Mouse (Mus musculus) midbrain, embryonic 16.5 days (tissue): ENCODE results near the gene Slc6a5. TPM values are rescaled to one million over a fixed set of nuclear protein-coding genes. Genes with fewer than 3 reads are reported as not detected.

Source experiments
- ATAC-seq: fragments of 200-750 bp; cut with Nextera tagmentation; 2 replicates; pipeline ENCODE4 v1.8.0; 2017; ENCODE audit warnings: moderate TSS enrichment
- H3K27ac ChIP-seq: fragments of 300-500 bp; sonication (generic); 2 replicates; pipeline ENCODE4 v1.5.1; 2014; ENCODE audit warnings: mild to moderate bottlenecking, low read length, mixed read lengths
- H3K27me3 ChIP-seq: fragments of 300-500 bp; sonication (generic); 2 replicates; pipeline ENCODE4 v1.6.1; 2014; ENCODE audit warnings: low read depth, low read length, mixed read lengths; ENCODE audit not compliant: control insufficient read depth, insufficient read depth
- H3K36me3 ChIP-seq: fragments of 300-500 bp; sonication (generic); 2 replicates; pipeline ENCODE4 v1.6.1; 2014; ENCODE audit warnings: mild to moderate bottlenecking, low read length, moderate library complexity, mixed read lengths; ENCODE audit not compliant: control insufficient read depth, insufficient read depth
- H3K4me1 ChIP-seq: fragments of 300-500 bp; sonication (generic); 2 replicates; pipeline ENCODE4 v1.6.1; 2014; ENCODE audit warnings: mild to moderate bottlenecking, low read length, mixed read lengths; ENCODE audit not compliant: control insufficient read depth, insufficient read depth
- H3K4me2 ChIP-seq: fragments of 300-500 bp; sonication (generic); 2 replicates; pipeline ENCODE4 v1.6.1; 2014; ENCODE audit warnings: mild to moderate bottlenecking, low read length, mixed read lengths
- H3K4me3 ChIP-seq: fragments of 300-500 bp; sonication (generic); 2 replicates; pipeline ENCODE4 v1.5.1; 2014; ENCODE audit warnings: low read depth, mild to moderate bottlenecking, low read length, moderate library complexity, mixed read lengths
- H3K9ac ChIP-seq: fragments of 300-500 bp; sonication (generic); 2 replicates; pipeline ENCODE4 v1.6.1; 2014; ENCODE audit warnings: low read depth, low read length, mixed read lengths
- H3K9me3 ChIP-seq: fragments of 300-500 bp; sonication (generic); replicated peaks from 2 replicates; pipeline ENCODE4 v1.6.1; 2014; ENCODE audit warnings: mild to moderate bottlenecking, low read length, mixed read lengths; ENCODE audit not compliant: control insufficient read depth, poor library complexity, severe bottlenecking
- WGBS: fragments of 180-500 bp; shearing (Covaris S2); extraction: QIAGEN DNeasy Blood & Tissue Kit; methylation state at CpG from one replicate; pipeline ENCODE4 v1.1.7; 2014; 5-methylcytosine and 5-hydroxymethylcytosine counted together
- polyA plus RNA-seq: library from polyadenylated mRNA; unstranded; fragments of >200 nt; fragmentation: Nextera tagmentation; extraction: Ambion mirVana; gene quantifications from 2 replicates; pipeline ENCODE4 v1.2.1, GENCODE M21; 2015

The Slc6a5 gene
- 0.40 and 0.45 TPM in 2 replicates for polyA plus RNA-seq

DNA sequence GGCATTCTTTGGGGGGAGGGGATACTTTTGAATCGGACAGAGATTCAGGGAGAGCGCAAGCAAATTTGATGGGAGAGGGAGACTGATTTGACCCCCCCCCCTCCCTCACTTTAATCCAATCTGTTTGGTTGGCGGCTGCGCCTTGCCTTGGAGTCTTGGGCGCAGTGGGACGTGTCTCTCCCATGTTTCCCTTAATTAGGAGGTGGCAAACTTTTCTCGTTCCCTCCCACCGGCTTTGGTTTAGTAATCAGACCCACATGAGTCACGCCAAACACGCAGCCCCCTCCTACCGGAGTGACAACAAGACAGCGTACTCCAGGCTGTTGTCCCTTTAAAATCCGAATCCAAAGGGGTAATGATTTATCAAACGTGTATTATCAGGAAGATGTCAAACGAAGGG lies at the start of gene Slc6a5:
TSS of gene Slc6a5 (plus strand) at position 297 of the 400 bp plus-strand sequence.
- H3K9ac ChIP-seq = no peak within 1 kb of the TSS
- H3K27ac ChIP-seq = no peak within 1 kb of the TSS
- no peak for ATAC-seq
- no peak within 1 kb of the TSS for H3K4me3 ChIP-seq
- no peaks in the 10 kb centered on the region for H3K36me3 ChIP-seq
- no peaks in the 10 kb centered on the region for H3K9me3 ChIP-seq
- H3K4me1 ChIP-seq = peaks cover 8% of the 10 kb centered on the region; the same call in 1 of the 2 replicates
- H3K27me3 ChIP-seq = peaks cover 47% of the 10 kb centered on the region
- WGBS = under 1% methylated on average over 15 of the region's 15 CpGs
- H3K4me2 ChIP-seq = no peak within 1 kb of the TSS

DNA sequence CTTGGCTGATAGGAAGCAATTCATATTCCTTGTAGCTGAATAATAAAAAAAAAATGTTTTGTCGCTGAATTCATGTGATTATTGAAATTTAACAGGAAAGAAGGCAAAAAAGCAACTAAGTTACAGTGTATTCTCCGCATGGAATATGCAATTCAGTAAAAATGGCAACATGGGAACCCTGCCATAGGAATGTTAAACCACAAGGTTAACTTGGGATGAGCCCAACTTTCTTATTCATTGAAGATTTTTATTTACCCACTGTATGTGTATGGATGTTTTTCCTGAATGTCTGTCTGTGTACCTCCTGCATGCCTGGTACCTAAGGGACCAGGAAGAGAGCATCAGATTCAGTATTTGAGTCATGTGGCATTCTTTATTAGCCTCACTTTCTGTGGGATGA lies 48.8 kb upstream of the Slc6a5 start:
- 91% methylated on average over 2 of the region's 2 CpGs for WGBS

DNA sequence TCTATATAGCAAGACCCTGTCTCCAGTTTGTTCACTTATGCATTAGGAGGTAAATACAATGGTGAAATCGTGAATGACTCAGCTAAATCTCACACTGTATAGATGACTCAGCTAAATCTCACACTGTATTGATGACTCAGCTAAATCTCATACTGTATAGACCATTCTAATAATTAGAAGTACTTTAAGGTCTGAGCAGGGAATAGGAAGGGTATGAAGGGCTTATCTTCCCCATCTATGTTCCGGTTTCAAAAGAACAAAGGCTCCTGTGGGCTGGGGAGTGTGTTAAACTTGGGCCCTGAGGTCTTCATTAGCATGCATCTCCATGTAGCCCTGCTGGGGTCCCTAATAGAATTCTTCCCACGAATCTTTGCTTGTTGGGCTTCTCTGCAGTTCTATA lies 46.2 kb upstream of the Slc6a5 start:
- no peaks in the 10 kb centered on the region for H3K4me1 ChIP-seq
- H3K36me3 ChIP-seq = no peaks in the 10 kb centered on the region
- H3K9ac ChIP-seq = no peak overlapping the region
- ATAC-seq = peak; percentile 43
- no peak overlapping the region for H3K4me3 ChIP-seq
- 44% methylated on average over 3 of the region's 3 CpGs for WGBS
- H3K9me3 ChIP-seq = no peaks in the 10 kb centered on the region
- no peaks in the 10 kb centered on the region for H3K27me3 ChIP-seq
- H3K4me2 ChIP-seq = no peak overlapping the region
- H3K27ac ChIP-seq = no peak overlapping the region

More for the DNA sequence above, 48.8 kb upstream of the Slc6a5 start:
- Histone ChIP-seq H3K4me2 (no peak overlapping the region), H3K9me3 (no peaks in the 10 kb centered on the region), H3K4me1 (no peaks in the 10 kb centered on the region), H3K36me3 (0 out of 2 replicates have a peak, but pooled peaks cover 3% of the 10 kb centered on the region), H3K27ac (no peak overlapping the region), H3K4me3 (no peak overlapping the region), H3K27me3 (no peaks in the 10 kb centered on the region), H3K9ac (no peak overlapping the region)
- no peak for ATAC-seq

DNA sequence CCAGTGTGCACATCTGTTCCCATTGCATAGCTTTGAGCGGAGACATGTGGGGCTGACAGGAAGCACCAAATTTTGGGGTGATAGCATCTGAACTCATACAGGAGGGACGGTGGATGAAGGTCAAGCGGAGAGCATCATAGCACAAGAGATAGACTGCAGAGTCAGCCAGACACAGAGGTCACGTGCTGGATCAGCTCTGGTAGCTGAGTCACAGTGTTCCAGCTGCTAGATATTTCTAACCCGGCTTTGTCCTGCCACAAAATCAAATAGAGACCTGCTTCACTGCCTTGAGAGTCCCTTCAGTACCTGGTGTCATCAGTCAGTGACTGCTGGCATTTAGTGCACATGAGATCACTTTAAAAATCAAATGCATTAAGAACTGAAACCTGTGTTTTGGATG lies 40.3 kb upstream of the Slc6a5 start:
- H3K36me3 ChIP-seq = no peaks in the 10 kb centered on the region
- WGBS = 81% methylated on average over 5 of the region's 5 CpGs
- H3K27ac ChIP-seq = no peak overlapping the region
- H3K9ac ChIP-seq = no peak overlapping the region
- H3K27me3 ChIP-seq = no peaks in the 10 kb centered on the region
- no peak for ATAC-seq
- H3K4me2 ChIP-seq = no peak overlapping the region
- no peaks in the 10 kb centered on the region for H3K9me3 ChIP-seq
- no peaks in the 10 kb centered on the region; the same call in 1 of the 2 replicates for H3K4me1 ChIP-seq
- no peak overlapping the region for H3K4me3 ChIP-seq

DNA sequence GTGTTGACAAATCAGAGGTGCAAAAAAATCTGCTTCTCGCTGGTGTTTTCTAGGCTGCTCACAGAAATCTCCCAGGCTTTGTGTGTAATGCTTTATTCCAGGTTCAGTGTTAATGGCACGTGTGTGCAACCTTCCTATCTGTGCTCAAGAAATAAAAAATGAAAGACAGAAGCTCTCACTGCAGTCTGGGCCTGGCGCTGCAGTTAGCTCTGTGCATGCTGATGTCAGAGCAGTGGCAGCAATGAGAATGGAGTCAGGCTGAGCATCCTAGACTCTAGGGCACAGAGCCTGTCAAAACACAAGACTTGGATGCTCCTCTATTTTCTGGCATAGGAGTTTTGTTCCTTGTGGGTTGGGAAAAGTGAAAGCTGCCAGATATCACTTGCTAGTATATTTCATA lies 39.7 kb upstream of the Slc6a5 start:
- WGBS = 54% methylated on average over 3 of the region's 3 CpGs
- peak overlapping the region; percentile 72 for H3K27ac ChIP-seq
- ATAC-seq = peak; percentile 78
- no peaks in the 10 kb centered on the region for H3K27me3 ChIP-seq
- no peak overlapping the region for H3K9ac ChIP-seq
- no peak overlapping the region for H3K4me2 ChIP-seq
- H3K4me1 ChIP-seq = no peaks in the 10 kb centered on the region; the same call in 1 of the 2 replicates
- no peaks in the 10 kb centered on the region for H3K36me3 ChIP-seq
- H3K9me3 ChIP-seq = no peaks in the 10 kb centered on the region
- H3K4me3 ChIP-seq = no peak overlapping the region

DNA sequence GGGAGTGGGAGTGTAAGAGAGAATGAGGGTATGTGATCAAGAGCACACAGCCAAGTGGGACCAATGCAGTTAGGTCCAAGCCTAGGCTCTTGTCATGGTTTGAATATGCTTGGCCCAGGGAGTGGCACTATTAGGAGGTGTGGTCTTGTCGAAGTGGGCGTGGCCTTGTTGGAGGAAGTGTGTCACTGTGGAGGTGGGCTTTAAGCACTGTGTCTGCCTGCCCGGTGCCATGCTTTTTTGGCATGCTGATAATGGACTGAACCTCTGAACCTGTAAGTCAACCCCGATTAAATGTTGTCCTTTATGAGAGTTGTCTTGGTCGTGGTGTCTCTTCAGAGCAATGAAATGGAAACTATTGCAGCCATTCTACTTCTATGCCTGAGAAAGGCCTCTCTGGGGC lies 32.6 kb upstream of the Slc6a5 start:
- Histone ChIP-seq H3K9ac (no peak overlapping the region), H3K9me3 (no peaks in the 10 kb centered on the region), H3K4me1 (peaks cover 13% of the 10 kb centered on the region; the same call in 1 of the 2 replicates), H3K27ac (no peak overlapping the region), H3K4me3 (no peak overlapping the region), H3K36me3 (no peaks in the 10 kb centered on the region), H3K27me3 (no peaks in the 10 kb centered on the region), H3K4me2 (no peak overlapping the region)
- WGBS = 87% methylated on average over 5 of the region's 5 CpGs
- ATAC-seq = no peak

DNA sequence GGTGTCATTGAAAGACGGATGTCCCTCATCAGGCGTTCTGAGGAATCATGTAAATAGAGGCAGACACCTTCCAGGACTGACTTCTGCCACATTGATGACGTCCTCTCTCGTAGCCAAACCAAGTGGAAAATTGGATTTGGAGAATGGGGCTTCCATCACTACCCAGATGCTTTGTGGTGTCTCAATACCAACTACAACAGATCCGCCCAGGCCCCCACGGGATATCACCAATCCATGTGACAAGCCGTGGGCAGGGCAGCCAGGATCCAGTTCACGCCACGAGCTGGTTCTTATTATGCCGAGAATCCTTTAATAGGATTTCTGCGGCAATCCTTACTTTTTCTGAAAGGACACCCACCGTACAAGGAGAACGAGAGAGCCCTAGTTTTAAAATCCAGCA lies 30.9 kb upstream of the Slc6a5 start:
- H3K9ac ChIP-seq = peak overlapping the region; percentile 28; the same call in 1 of the 2 replicates
- peaks cover 21% of the 10 kb centered on the region; the same call in 1 of the 2 replicates for H3K4me1 ChIP-seq
- WGBS = 16% methylated on average over 13 of the region's 13 CpGs
- peak overlapping the region; percentile 40 for H3K4me2 ChIP-seq
- H3K9me3 ChIP-seq = no peaks in the 10 kb centered on the region
- H3K27ac ChIP-seq = no peak overlapping the region
- H3K36me3 ChIP-seq = no peaks in the 10 kb centered on the region
- H3K4me3 ChIP-seq = no peak overlapping the region
- ATAC-seq = no peak
- no peaks in the 10 kb centered on the region for H3K27me3 ChIP-seq

DNA sequence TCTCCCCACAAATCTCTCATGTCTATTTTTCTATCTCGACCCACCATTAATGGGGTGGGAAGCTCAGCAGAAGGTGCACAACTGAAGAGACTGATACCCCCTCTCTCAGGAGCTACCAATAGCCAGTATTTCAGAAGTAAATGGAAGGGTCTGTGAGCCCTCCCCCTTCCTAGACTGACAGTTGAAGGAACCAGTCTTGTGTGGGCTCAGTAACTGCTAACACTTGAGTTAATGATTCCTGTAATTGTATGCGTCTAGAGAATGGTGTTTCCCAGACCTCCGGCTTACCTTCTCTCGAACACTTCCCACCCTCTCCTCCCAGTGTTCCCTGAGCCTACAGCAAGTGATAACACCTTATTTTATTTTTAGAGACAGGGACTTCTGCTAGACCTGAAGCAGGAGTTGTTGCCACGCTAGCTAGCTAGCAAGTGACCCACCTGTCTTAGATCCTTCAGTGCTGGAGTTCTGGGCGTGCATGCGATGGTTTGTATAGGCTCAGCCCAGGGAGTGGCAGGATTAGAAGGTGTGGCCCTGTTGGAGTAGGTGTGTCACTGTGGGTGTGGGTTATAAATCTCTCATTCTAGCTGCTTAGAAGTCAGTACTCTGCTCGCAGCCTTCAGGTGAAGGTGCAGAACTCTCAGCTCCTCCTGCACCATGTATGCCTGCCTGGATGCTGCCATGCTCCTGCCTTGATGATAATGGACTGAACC lies 29.8 kb upstream of the Slc6a5 start:
- H3K4me2 ChIP-seq = no peak overlapping the region
- no peak overlapping the region for H3K9ac ChIP-seq
- H3K9me3 ChIP-seq = no peaks in the 10 kb centered on the region
- H3K36me3 ChIP-seq = no peaks in the 10 kb centered on the region
- 86% methylated on average over 8 of the region's 8 CpGs for WGBS
- peaks cover 21% of the 10 kb centered on the region; the same call in 1 of the 2 replicates for H3K4me1 ChIP-seq
- H3K27ac ChIP-seq = no peak overlapping the region
- H3K27me3 ChIP-seq = no peaks in the 10 kb centered on the region
- no peak overlapping the region for H3K4me3 ChIP-seq
- no peak for ATAC-seq

DNA sequence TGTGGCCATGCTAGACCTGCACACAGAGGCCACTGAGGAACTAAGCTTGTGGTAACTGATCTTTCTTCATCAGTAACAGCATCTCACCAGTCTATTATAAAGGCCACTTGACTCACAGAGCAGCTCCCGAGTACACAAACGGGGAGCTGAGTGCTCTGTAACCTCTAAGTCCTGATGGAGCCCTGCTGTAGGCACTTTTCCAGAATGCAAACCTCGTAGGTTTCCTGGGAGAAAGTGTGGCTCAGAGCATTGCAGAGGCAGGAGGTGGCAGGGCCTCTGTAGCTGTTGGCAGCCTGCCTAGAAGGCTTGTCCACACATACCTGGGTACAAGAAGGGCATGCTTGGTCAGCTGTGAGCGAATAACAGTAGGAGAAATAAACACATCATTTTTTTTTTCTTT lies 27.7 kb upstream of the Slc6a5 start:
- WGBS = 16% methylated on average over 4 of the region's 4 CpGs
- H3K27ac ChIP-seq = peak overlapping the region; percentile 69
- no peaks in the 10 kb centered on the region for H3K9me3 ChIP-seq
- ATAC-seq = 0 out of 2 replicates have a peak, but pooled peaks have one; percentile 50
- no peak overlapping the region for H3K4me3 ChIP-seq
- H3K4me2 ChIP-seq = no peak overlapping the region; the same call in 1 of the 2 replicates
- H3K36me3 ChIP-seq = no peaks in the 10 kb centered on the region
- H3K4me1 ChIP-seq = peaks cover 21% of the 10 kb centered on the region; the same call in 1 of the 2 replicates
- no peak overlapping the region for H3K9ac ChIP-seq
- H3K27me3 ChIP-seq = no peaks in the 10 kb centered on the region
